Mouse (Mus musculus) forelimb bud, embryonic 11.5 days (tissue): Measurements from ENCODE around the gene Chrm3.

Experiments used
- DNase-seq: peaks from one replicate; pipeline ENCODE4 v3.0.0-alpha.2; 2012; ENCODE audit warnings: low read depth, low spot score

Gene Chrm3

DNA sequence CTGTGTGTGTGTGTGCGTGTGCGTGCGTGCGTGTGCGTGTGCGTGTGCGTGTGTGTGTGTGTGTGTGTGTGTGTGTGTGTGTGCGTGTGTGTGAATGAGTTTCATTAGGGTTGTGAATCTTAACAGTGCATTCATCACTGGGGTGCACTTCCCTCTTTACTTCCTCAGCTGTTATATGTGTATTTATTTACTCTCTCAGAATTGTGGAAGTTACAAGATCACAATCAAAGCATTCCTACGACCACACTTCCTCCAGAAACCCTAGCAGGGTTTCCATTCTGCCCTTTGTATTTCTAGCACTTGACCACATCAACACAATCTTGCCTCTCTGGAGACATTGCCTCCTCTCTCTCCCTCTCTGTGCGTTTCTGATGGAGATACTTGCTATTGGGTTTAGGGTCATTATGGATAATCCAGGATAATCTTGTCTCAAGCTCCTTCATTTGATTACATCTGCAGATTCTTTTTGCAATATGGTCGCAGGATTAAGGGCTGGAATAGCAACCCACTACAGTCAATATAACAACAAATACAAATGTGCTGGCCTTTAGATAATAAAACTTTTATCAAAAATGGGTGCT is 465.5 kb downstream of the Chrm3 start:
- DNase-seq: no peak

DNA sequence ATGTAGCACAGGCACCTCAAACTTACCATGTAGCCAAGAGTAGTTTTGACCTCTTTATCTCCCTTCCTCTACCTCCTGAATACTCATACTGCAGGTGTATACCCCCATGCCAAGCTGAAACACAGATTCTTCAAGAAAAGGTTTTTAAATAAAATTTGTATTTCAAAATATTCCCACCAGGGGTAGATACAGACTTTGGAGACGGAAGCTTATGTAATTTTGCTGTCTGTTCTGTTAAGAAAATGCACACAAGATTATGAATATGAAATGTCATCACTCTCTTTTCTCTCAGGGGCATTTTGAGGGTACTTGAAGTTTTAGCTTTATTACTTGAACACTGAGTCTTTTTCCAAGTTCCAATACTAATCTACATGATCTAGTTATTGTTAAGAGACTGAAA is 469.6 kb downstream of the Chrm3 start:
- DNase-seq: no peak

DNA sequence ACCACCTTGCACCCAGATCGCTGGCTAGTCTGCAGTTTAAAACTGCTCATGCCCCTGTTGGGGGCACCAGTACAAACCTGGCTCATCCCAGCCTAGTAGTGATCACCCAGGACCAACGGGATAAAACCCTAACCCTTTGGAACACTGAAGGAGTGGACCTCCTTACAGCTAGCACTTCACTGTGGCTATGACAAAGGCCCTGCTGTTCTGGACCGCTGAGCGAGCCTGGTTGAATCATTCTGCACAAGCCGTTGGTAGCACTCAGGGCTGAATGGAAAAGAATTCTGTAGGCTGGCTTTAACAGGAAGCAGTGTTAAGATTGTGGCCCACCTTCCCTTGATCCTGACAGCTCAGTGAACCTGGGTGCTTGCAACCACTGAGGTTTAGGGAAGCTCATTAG is 470.2 kb downstream of the Chrm3 start:
- DNase-seq: no peak

DNA sequence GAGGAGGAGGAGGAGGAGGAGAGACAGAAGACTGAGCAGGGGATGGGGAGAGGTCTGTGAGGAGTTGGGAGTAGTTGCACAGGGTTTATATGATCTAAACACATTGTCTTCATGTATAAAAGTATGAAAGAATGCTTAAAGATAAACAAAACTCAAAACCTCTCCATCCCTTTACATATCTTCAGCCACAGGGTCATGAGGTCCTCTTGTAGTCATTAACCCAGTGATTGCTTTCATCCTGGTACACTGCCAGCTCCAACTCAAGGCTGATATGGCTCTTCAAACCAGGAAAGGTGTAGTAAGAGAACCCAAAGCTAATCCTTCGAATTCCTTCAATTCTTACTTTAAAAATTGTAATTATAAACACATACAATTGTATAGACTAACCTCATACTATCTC is 470.7 kb downstream of the Chrm3 start:
- DNase-seq: no peak

DNA sequence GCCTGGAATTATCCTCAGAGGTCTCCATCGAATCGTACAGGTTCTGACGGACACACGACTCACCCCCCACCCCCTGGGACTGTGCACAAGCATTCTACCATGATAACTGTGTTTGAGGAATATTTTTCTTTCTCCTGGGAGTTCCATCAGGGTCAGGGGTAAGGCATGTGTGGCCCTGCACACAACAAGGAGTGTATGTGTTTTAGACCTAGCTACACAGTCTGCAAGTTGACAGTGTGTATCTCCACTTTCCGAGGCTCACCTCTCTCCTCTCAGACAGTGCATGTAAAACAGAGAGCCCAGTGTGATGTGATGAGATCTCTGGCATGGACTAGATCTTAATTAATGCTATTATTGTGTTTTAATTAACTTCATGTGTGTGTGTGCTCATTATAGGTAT is 472.4 kb downstream of the Chrm3 start:
- DNase-seq: no peak

DNA sequence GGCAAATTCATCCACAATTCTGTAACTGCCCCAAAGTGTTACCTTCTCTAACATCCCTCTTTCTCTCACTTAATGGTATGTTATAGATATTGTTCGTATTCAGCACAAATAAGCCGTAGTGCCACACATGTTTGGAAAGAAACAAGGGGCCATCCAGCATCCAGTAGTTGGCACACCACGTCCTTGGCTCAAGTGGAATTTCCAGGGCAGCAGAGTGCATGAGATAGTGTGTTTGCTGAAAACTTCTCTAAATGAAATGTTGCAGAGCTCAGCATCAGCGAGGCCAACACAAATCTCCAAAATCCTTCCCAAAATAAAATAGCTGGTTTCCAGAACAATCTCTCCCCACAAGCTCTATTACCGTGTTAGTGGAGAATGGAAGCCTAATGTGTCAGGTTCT is 473.4 kb downstream of the Chrm3 start:
- no peak for DNase-seq

DNA sequence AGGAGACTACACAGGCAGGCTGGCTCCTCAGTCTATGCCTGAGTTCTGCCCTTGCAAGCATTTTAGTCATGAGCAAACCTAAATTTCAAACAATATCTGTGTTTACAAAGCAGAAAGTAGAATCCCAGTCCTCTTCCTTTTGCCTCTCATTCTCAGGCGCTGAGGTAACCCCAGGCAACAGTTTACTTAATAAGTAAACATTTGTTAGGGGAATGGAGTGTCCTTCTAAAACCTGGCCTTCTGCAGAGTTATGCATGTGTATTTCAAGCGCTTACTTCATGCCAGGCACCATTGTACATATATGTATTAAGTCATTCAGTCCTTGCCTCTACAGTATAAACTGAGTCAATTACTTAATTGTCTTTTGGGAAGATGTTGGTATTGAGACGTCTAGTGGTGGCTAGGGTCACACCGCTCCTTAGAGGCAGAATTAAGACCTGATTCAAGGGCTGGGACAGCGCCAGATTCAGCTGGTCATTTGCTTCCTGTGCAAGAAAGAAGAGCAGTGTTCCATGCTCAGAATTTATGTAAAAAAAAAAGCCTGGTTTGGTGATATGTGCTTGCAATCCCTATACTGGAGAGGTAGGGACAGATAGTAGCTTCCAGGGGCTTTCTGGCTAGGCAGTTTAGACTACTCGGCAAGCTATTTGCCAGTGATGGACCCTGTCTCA is 474.0 kb downstream of the Chrm3 start:
- no peak for DNase-seq

DNA sequence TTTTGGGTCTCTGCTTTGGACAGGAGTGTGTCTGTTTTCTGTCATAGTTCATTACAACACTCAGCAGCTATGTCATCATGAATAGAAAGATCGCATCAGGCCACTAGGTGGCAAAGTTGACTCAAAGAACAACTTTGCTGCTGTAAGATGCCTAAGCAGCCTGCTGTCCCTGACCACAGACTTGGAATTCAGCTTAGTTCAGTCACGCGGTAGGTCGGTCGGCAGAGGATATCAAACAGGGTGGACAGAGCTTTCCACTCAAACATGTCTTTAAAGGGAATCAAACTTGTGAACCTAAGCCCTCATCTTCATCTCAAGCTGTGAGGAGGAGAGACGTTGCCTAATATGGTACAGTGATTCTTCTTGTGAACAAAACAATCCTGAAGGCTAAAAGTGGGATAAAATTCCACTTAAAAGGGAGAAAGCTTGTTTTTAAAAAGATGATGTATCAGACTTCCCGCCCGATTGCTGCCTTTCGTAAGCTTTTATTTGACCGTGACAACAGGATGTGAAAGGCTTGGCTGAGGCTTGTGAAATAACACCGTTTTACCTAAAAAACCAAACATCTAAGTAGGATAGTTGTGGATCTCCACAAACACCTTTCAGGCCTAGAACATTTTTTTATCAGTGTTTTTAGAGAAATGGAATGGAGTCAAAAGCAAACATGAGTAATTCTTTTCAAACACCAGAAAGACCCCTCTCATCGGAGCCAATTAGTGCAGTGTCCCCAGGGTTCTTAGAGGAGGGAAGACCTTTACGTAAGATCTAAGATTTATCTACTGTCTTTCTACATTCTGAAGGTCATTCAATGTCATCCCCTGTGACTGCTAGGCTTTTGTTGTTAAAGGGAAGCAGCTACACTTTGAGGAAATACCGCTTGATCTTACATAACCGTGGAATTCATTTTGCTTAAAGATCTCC is 478.0 kb downstream of the Chrm3 start:
- peak; percentile 71 for DNase-seq

DNA sequence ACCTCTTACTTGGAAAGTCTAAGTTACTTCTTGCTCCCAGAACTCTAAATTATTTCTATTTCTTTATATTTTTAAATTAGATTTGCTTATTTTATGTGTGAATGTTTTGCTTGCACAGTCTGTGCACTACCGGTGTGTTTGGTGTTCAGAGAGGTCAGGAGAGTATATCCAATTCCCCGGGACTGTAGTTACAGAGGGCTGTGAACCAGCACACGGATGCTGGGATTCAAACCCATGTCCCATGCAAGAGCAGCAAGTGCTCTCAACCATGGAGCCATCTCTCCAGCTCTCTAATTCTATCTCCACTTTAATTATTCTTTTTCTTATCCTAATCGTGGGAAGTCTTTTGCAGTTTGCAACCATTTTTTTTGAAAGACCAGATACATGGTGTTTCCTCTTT is 478.7 kb downstream of the Chrm3 start:
- no peak for DNase-seq

DNA sequence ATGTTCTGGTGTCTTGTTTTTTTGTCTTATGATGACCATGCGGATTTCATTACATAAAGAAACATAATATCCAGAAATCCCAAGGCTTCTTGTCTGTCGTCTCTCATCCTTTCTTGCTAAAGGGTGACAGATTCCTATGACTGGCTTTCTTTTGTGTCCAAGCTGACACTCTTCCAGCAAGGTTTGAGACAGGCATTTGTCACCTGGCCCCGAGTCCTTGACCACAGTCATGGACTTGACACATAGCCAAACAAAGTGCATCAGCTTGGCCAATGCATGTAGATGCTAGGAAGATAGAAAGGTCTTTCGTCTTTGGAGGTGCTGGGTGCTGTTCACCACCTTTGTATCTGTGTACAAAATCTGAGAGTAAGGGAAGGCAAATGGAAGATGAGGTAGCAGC is 480.2 kb downstream of the Chrm3 start:
- no peak for DNase-seq

DNA sequence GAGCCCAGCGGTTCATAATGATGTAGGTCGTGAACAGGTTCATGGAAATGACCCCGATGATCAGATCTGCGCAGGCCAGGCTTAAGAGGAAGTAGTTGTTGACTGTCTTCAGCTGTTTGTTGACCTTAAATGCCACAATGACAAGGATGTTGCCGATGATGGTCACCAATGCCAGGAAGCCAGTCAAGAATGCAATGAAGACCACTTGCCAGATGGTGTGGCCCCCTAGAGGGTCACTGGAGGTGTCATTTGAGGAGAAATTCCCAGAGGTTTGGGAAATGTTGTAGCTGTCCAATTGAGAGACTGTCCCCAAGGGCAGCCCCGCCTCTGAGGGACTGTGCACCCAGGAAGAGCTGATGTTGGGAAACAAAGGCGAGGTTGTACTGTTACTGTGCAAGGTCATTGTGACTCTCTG is 482.0 kb downstream of the Chrm3 start:
- no peak for DNase-seq

DNA sequence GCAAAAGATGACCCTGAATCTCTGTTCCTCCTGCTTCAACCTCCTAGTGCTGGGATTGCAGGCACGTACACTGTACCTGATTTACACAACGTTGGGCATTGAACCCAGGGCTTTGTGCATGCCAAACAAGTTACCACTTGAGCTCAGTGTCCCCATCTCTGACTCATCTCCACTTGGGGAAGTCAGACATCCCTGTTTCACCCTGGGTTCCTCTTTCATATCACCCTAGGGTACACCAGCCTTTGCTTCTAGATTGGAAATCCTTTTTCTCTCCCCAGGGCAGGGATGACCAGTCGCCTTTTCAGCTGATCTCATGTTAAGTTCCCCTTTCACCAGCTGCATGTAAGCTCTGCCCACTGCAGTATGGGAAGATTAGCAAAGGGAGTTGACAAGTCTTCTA is 487.3 kb downstream of the Chrm3 start:
- DNase-seq: no peak

DNA sequence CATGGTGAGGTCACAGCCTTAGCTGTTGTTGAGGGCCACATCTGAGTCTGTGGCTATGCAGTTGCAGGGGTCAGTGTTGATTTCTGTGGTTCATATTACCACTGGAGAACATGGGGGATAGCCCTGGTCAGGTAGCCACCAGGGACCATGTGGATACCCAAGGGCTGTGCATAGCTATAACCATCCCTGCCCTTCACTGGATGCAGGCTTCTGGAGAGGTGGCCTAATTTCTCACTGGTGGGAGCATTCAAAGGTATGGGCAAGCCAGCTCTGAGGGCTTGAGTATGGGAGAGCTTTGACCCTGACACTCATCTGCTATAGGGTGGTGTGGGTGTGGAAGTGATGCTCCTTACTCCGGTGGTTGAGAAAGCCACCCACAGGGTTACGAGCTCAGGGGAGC is 494.5 kb downstream of the Chrm3 start:
- no peak for DNase-seq

DNA sequence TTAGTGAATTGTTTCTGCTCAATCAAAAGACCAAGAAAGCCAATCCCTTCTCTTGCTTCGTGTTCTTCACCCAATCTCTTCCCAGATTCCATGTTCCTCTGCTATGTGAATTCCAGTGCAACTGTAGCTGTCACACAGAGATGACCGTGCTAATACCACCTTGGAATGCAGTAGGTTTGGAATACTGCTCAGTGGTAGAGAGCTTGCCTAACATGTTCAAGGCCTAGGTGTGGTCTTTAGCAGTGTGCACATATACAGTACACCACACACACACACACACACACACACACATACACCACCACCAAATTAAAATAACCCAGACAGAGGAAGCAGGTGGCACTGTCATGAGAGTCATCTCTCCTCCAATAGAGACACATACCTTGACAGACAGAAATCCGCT is 513.1 kb downstream of the Chrm3 start:
- no peak for DNase-seq

DNA sequence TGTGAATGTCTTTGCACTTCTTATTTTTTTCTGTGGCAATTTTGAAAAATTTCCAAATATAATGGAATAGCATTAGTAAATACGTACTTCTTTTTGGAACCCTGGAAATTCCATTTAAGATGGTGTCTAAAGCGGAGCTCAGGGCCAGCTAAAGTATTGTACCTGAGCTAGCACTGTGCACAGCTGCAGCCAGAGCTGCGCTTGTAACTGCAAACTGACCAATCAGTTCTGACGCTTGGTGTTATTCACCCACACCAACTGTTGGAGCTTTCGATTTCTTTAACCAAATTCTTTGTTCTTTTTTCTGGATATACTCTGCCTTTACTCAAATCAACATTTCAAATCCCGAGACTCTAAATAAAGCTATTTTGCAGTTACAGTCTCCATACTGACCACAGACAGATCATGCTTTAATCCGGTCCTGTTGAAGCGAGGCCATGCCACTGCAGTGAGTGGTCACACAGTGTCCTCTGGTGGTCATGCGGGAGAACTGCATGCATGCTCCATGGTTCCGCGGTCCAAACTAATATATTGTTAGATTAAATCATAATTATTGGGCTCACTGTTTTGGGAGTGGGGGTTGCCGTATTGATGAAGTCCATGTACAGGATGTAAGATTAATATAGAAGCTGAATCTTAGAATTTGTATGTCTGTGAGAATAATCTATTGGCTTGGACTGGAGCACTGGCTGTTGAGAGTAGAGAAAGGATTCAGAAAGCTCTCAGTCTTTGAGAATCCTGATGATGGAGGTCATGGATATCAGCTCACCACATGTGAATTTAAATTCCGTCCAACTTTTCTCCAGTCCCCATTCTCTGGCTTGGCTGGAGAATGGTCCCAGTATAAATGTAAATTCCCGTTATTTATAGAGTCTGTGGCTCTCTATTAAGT is 513.9 kb downstream of the Chrm3 start:
- peak; percentile 62 for DNase-seq

DNA sequence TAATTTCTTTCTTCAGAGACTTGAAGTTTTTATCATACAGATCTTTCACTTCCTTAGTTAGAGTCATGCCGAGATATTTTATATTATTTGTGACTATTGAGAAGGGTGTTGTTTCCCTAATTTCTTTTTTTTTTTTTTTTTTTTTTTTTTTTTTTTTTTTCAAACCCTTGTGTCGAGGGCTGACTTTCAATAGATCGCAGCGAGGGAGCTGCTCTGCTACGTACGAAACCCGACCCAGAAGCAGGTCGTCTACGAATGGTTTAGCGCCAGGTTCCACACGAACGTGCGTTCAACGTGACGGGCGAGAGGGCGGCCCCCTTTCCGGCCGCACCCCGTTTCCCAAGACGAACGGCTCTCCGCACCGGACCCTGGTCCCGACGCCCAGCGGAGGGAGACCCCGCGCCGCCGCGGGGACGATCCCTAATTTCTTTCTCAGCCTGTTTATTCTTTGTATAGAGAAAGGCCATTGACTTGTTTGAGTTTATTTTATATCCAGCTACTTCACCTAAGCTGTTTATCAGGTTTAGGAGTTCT is 526.4 kb downstream of the Chrm3 start:
- peak; percentile 81 for DNase-seq

DNA sequence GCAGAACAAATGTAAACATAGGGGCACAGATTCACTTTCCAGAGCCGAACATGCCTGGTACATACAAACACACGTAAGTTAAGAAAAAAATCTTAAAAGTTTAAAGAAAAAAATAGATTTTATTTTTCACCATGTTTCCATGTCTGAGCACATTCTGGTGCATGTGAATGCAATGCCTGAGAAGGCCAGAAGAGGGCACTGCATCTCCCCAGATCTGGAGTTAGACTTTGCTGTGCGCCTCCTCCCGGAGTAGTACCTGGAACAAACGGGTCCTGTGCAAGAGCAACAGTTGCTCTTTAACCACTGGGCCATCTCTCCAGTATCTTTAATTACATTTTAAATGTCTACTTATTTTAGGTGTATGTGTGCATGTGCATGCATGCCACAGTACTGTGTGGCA is 534.4 kb downstream of the Chrm3 start:
- no peak for DNase-seq
